Mouse (Mus musculus) cerebellum, adult 2 months (tissue): ENCODE results near the gene Hoxa1.

Source experiments
- CTCF ChIP-seq: fragments of 200-500 bp; IDR thresholded peaks from 2 replicates; pipeline ENCODE4 v1.5.1; 2011; ENCODE audit warnings: low read depth, mild to moderate bottlenecking, control low read depth, low read length, moderate library complexity, borderline replicate concordance; ENCODE audit not compliant: insufficient read depth
- POLR2A ChIP-seq: fragments of 200-500 bp; IDR thresholded peaks from 2 replicates; pipeline ENCODE4 v1.6.1; 2011; ENCODE audit warnings: low read length, control low read depth, borderline replicate concordance; ENCODE audit not compliant: insufficient read depth

DNA sequence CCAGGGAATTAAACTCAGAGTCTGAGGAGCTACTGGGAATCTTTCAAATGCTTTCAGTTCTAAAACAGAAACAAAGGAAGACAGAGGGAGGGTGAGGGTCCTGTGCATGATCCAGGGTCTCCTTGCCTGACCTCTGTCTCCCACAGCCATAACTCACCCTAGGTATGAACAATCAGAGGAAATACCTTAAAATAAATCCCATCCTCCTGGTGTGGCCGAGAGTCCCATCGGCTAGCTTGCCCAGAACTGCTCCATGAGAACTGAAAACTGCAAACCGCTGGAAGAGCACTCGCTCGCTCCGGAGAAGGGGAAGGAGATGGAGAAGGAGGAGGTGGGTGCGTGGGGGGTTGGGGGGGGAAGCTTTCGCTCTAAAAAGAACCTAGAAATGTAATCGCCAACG lies 21.6 kb upstream of the Hoxa1 start:
- TF ChIP-seq CTCF (no peak), POLR2A (no peak)
